Mouse (Mus musculus): ENCODE measurements at regions not wholly inside any gene's neighbourhood (a gene's known extent, or its start where the extent isn't known, plus 50 kb on each side); places are given as distances from the start of the nearest gene placed in this dataset.

DNA sequence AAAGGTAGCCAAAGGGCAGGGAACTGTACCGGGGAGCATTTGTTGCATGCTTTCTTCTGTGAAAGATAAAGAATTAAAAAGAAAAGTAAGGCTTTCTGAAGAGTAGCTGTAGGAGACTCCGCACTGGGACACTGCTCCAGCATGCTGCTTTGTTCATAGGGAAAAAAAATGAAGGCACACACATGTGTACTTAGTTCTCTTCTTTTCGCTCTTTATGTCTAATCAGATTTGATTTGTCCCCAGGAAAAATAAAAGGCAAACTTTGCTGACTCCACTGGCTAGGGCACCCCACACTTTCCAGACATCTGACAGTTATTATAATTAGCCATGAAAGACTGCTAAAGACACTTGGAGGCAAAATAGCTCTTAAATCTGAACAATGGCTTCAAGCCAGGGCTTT, 276.6 kb downstream of the Ptprc start:
- TF ChIP-seq POLR2A (IDR thresholded peaks at IDR 0.05; ENCODE audit: control insufficient read depth in 1 of 2, insufficient read depth in 1 of 2, low read depth in 1 of 2, low read length in 2 of 2, poor library complexity in 1 of 2) (no peak), CHD2 (IDR thresholded peaks at IDR 0.05; ENCODE audit: low read length) (no peak), UBTF (IDR thresholded peaks at IDR 0.05; ENCODE audit: borderline replicate concordance, insufficient read depth, low read depth, low read length) (no peak), SIN3A (IDR thresholded peaks at IDR 0.05; ENCODE audit: low read length) (no peak), ELF1 (IDR thresholded peaks at IDR 0.05; ENCODE audit: low read depth, low read length) (no peak), ZKSCAN1 (IDR thresholded peaks at IDR 0.05; ENCODE audit: low read depth, low read length) (no peak), MYB (IDR thresholded peaks at IDR 0.05; ENCODE audit: low read depth, low read length) (no peak), USF2 (IDR thresholded peaks at IDR 0.05; ENCODE audit: borderline replicate concordance in 1 of 2, insufficient read depth in 1 of 2, low read depth in 1 of 2, low read length in 2 of 2) (no peak), MAZ (IDR thresholded peaks at IDR 0.05; ENCODE audit: low read depth, low read length) (no peak), GATA1 (IDR thresholded peaks at IDR 0.05; ENCODE audit: low read depth, low read length) (no peak), NRF1 (IDR thresholded peaks at IDR 0.05; ENCODE audit: insufficient read depth, low read depth, low read length, poor library complexity, severe bottlenecking) (no peak), ETS1 (IDR thresholded peaks at IDR 0.05; ENCODE audit: low read depth, low read length) (no peak)
- H3K79me2 ChIP-seq (ENCODE audit: control insufficient read depth, insufficient read depth, low read length, poor library complexity), result no peaks in the 10 kb centered on the region
- H3K36me3 ChIP-seq (ENCODE audit: control insufficient read depth in 1 of 2, insufficient read depth in 2 of 2, low read length in 2 of 2), result no peaks in the 10 kb centered on the region
- H3K27ac ChIP-seq (ENCODE audit: control insufficient read depth, low read depth, low read length), result no peak overlapping the region
- no peaks in the 10 kb centered on the region for H3K27me3 ChIP-seq (ENCODE audit: control insufficient read depth in 1 of 2, insufficient read depth in 2 of 2, low read length in 2 of 2)
- no peak overlapping the region for H3K4me3 ChIP-seq (ENCODE audit: control insufficient read depth in 1 of 2, insufficient read depth in 1 of 2, low read depth in 2 of 2, low read length in 2 of 2)
- no peaks in the 10 kb centered on the region for H3K4me1 ChIP-seq (ENCODE audit: control insufficient read depth in 1 of 2, insufficient read depth in 2 of 2, low read length in 2 of 2)
- no peak overlapping the region for H3K9ac ChIP-seq (ENCODE audit: control insufficient read depth, low read depth, low read length, poor library complexity, severe bottlenecking)
- no peak for DNase-seq (ENCODE audit: low read depth, low spot score)
- no peaks in the 10 kb centered on the region for H3K9me3 ChIP-seq (replicated peaks; ENCODE audit: insufficient read depth, low read length)

DNA sequence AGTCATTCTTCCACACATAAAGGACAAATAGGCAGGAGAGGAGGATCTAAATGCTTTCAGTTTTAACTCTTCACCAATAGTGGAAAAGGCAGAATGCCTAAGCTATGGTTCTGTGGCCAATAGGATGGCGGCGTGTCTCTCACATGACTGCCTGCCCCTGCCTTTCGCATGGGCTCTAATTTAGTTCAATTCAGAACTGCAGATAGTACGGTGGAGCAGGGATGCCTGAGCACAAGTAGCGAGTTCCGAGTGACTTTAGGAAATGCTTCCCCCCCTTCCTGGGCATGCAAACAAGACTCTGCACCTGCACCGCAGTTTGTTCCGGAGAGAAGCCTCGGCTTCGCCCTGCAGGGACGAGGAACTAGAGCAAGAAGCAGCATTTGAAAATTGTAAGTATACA, 277.1 kb downstream of the Ptprc start:
- Histone ChIP-seq H3K36me3 (ENCODE audit: control insufficient read depth in 1 of 2, insufficient read depth in 2 of 2, low read length in 2 of 2) (no peaks in the 10 kb centered on the region), H3K4me1 (ENCODE audit: control insufficient read depth in 1 of 2, insufficient read depth in 2 of 2, low read length in 2 of 2) (no peaks in the 10 kb centered on the region), H3K4me3 (ENCODE audit: control insufficient read depth in 1 of 2, insufficient read depth in 1 of 2, low read depth in 2 of 2, low read length in 2 of 2) (no peak overlapping the region), H3K9me3 (replicated peaks; ENCODE audit: insufficient read depth, low read length) (no peaks in the 10 kb centered on the region), H3K79me2 (ENCODE audit: control insufficient read depth, insufficient read depth, low read length, poor library complexity) (no peaks in the 10 kb centered on the region), H3K9ac (ENCODE audit: control insufficient read depth, low read depth, low read length, poor library complexity, severe bottlenecking) (no peak overlapping the region), H3K27me3 (ENCODE audit: control insufficient read depth in 1 of 2, insufficient read depth in 2 of 2, low read length in 2 of 2) (no peaks in the 10 kb centered on the region), H3K27ac (ENCODE audit: control insufficient read depth, low read depth, low read length) (no peak overlapping the region)
- no peak for DNase-seq (ENCODE audit: low read depth, low spot score)
- TF ChIP-seq MAFK (IDR thresholded peaks at IDR 0.05; ENCODE audit: borderline replicate concordance, low read depth, low read length) (no peak), E2F4 (IDR thresholded peaks at IDR 0.05; ENCODE audit: borderline replicate concordance, low read depth, low read length) (no peak), SIN3A (IDR thresholded peaks at IDR 0.05; ENCODE audit: low read length) (no peak), ELF1 (IDR thresholded peaks at IDR 0.05; ENCODE audit: low read depth, low read length) (no peak), RCOR1 (IDR thresholded peaks at IDR 0.05; ENCODE audit: low read depth, low read length) (no peak), MYB (IDR thresholded peaks at IDR 0.05; ENCODE audit: low read depth, low read length) (no peak), RAD21 (IDR thresholded peaks at IDR 0.05; ENCODE audit: low read depth, low read length) (no peak), MYC (IDR thresholded peaks at IDR 0.05; ENCODE audit: low read depth, low read length) (no peak), TCF12 (IDR thresholded peaks at IDR 0.05; ENCODE audit: low read depth, low read length) (no peak), MEF2A (IDR thresholded peaks at IDR 0.05; ENCODE audit: extremely low read depth, insufficient replicate concordance, low read depth, low read length, poor library complexity, severe bottlenecking) (no peak), ZC3H11A (IDR thresholded peaks at IDR 0.05; ENCODE audit: low read depth, low read length) (no peak), NRF1 (IDR thresholded peaks at IDR 0.05; ENCODE audit: insufficient read depth, low read depth, low read length, poor library complexity, severe bottlenecking) (no peak)

Data from MEL (cell line).